Mouse (Mus musculus) lung, postnatal 0 days (tissue): ENCODE results near the gene Cntnap2.

ENCODE experiments used
- CTCF ChIP-seq: IDR thresholded peaks from 2 replicates; pipeline ENCODE4 v1.5.1; 2016; ENCODE audit warnings: antibody characterized with exemption, mild to moderate bottlenecking
- EP300 ChIP-seq: IDR thresholded peaks from 2 replicates; pipeline ENCODE4 v1.6.1; 2016; ENCODE audit warnings: antibody characterized with exemption, mild to moderate bottlenecking, control low read depth

- TF ChIP-seq EP300 (no peak), CTCF (no peak)
These were observed 2133.3 kb downstream of the Cntnap2 start for GRCm38 (mm10) chr6:47192478-47192877.
